ENCODE assay signal across 9 mouse cellular contexts in the genomic region with DNA sequence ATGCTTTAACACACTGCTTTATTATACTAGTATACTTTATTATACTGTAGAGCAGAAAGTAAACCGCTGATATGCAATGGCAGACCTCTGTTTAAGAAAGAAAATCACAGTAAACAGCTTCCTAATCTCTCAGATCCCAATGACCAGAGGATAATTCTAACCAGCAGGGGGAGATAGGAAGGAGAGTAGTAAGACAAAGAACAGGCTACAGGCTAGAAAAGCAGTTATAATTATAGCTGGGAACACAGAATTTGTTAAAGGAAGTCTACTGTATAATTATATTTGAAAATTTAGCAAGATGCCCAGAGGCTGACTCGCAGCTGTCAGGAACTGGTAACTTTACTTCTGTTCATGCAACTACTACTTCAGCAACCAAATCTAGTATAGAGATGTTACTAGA.
DNase-seq lines count a peak whose midpoint lies in the region; ATAC-seq and TF ChIP-seq lines count a peak whose summit lies in the region.
"Had no signal": no experiment of that assay in that cellular context is flagged by ENCODE, and none has a peak within 500 bp of the region (broad histone marks: within the 10 kb centered on the region; RNA-seq: fewer than 3 reads in every experiment).

No protein-coding gene starts in this region.

- no peaks in the 10 kb centered on the region for H3K27me3 ChIP-seq in lung, postnatal 0 days (replicated peaks; ENCODE audit: insufficient read depth, low read length)

- intact Hi-C loops in gastrocnemius, adult 2 months (cut with DNase I), result no loop called here

- no peak overlapping the region for H3K4me2 ChIP-seq in lung, postnatal 0 days (replicated peaks; ENCODE audit: low read depth, low read length)

- no peaks in the 10 kb centered on the region for H3K9me3 ChIP-seq in lung, postnatal 0 days (ENCODE audit: low read length)

- no peak for TF ChIP-seq EP300 in lung, postnatal 0 days (IDR thresholded peaks at IDR 0.05)

- H3K9ac ChIP-seq in lung, postnatal 0 days (replicated peaks; ENCODE audit: low read depth), result no peak overlapping the region

- peak; percentile 55 for TF ChIP-seq CTCF in gastrocnemius, adult 2 months (IDR thresholded peaks at IDR 0.05)
- peak; percentile 67 for TF ChIP-seq CTCF in lung, postnatal 0 days (IDR thresholded peaks at IDR 0.05)
- no peak for TF ChIP-seq CTCF in lung, adult 2 months (IDR thresholded peaks at IDR 0.05; ENCODE audit: insufficient read depth, low read length)

- DNase-seq in gastrocnemius, adult 2 months, result no peak
- DNase-seq in gastrocnemius, adult 8-10 months (ENCODE audit: low spot score in 2 of 2), result no peak
- DNase-seq in lung, postnatal 0 days (ENCODE audit: low spot score), result peak; percentile 61
- no peak for DNase-seq in lung, adult 2 months
- DNase-seq in embryo, embryonic 11.5 days (ENCODE audit: low read depth, low spot score), result peak; percentile 13
- peak; percentile 16 for DNase-seq in retina, adult 2 months (ENCODE audit: low read depth, low spot score)
- no peak for DNase-seq in testis, postnatal 10 days (ENCODE audit: low spot score)
- no peak for DNase-seq in testis, postnatal 14 days (ENCODE audit: low spot score)

- H3K4me1 ChIP-seq in lung, postnatal 0 days (ENCODE audit: insufficient read depth, low read depth, low read length), result no peaks in the 10 kb centered on the region
- no peaks in the 10 kb centered on the region for H3K4me1 ChIP-seq in lung, adult 2 months (ENCODE audit: control insufficient read depth, insufficient read depth, low read length)

- H3K27ac ChIP-seq in gastrocnemius, adult 2 months, result no peak overlapping the region
- no peak overlapping the region for H3K27ac ChIP-seq in lung, postnatal 0 days (ENCODE audit: low read length)
- H3K27ac ChIP-seq: macrophage had no signal

- no peaks in the 10 kb centered on the region for H3K36me3 ChIP-seq in lung, postnatal 0 days (ENCODE audit: insufficient read depth, low read length)

- TF ChIP-seq POLR2A in lung, adult 2 months (IDR thresholded peaks at IDR 0.05; ENCODE audit: borderline replicate concordance, extremely low read depth, low read depth, low read length), result no peak

- WGBS in lung, postnatal 0 days, result 69% methylated on average over 2 of the region's 2 CpGs
- WGBS in lung, adult 2 months, result 59% methylated on average over 2 of the region's 2 CpGs

- ATAC-seq in lung, postnatal 0 days, result no peak

- H3K4me3 ChIP-seq in gastrocnemius, adult 2 months, result no peak overlapping the region
- H3K4me3 ChIP-seq in lung, postnatal 0 days (ENCODE audit: low read depth, low read length), result no peak overlapping the region
- H3K4me3 ChIP-seq in lung, adult 2 months (replicated peaks; ENCODE audit: extremely low read depth, low read depth, low read length), result no peak overlapping the region

Comparison
In these comparisons a context has a peak if more than half of its experiments do, and no peak if none do; other contexts are left out.
1. DNase-seq: peak in lung, postnatal 0 days (single experiment), embryo, embryonic 11.5 days (single experiment) and retina, adult 2 months (single experiment); none in gastrocnemius, adult 2 months (single experiment), gastrocnemius, adult 8-10 months (0 of 2), lung, adult 2 months (single experiment), testis, postnatal 10 days (single experiment) and testis, postnatal 14 days (single experiment).